Mouse (Mus musculus) E14TG2a.4 (cell line): ENCODE measurements around the gene Hnrnpa2b1.

ENCODE experiments used
- CTCF ChIP-seq: conservative IDR thresholded peaks from 2 replicates; pipeline ENCODE4 v1.5.1; 2014; ENCODE audit warnings: low read length
- NANOG ChIP-seq: IDR thresholded peaks from 2 replicates; pipeline ENCODE4 v1.6.1; 2014; ENCODE audit warnings: borderline replicate concordance, low read length, mixed read lengths

DNA sequence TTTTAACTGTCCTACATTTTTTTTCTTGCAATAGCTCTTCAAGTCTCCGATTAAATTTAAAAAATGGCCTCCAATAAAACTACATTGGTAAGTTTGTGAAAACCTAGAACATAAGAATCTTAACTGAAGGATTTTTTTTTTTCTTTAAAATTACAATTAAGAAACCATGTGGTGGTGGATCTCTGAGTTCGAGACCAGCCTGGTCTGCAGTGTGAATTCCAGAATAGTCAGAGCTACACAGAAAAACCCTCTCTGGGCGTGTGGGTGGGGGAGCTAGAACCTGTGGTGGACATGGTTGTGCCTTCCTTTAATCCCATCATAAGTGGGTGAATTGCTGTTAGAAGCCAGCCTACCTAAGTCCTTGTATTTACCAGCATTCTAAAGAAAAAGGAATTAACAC lies 2.1 kb upstream of the Hnrnpa2b1 start:
- TF ChIP-seq CTCF, result no peak
- TF ChIP-seq NANOG, result no peak
